Mouse (Mus musculus) midbrain, embryonic 16.5 days (tissue): ENCODE measurements around the gene D3Ertd254e. TPM values are rescaled to one million over a fixed set of nuclear protein-coding genes. Genes with fewer than 3 reads are reported as not detected.

Experiments
- ATAC-seq: fragments of 200-750 bp; cut with Nextera tagmentation; 2 replicates; pipeline ENCODE4 v1.8.0; 2017; ENCODE audit warnings: moderate TSS enrichment
- H3K27ac ChIP-seq: fragments of 300-500 bp; sonication (generic); 2 replicates; pipeline ENCODE4 v1.5.1; 2014; ENCODE audit warnings: mild to moderate bottlenecking, low read length, mixed read lengths
- H3K27me3 ChIP-seq: fragments of 300-500 bp; sonication (generic); 2 replicates; pipeline ENCODE4 v1.6.1; 2014; ENCODE audit warnings: low read depth, low read length, mixed read lengths; ENCODE audit not compliant: control insufficient read depth, insufficient read depth
- H3K36me3 ChIP-seq: fragments of 300-500 bp; sonication (generic); 2 replicates; pipeline ENCODE4 v1.6.1; 2014; ENCODE audit warnings: mild to moderate bottlenecking, low read length, moderate library complexity, mixed read lengths; ENCODE audit not compliant: control insufficient read depth, insufficient read depth
- H3K4me1 ChIP-seq: fragments of 300-500 bp; sonication (generic); 2 replicates; pipeline ENCODE4 v1.6.1; 2014; ENCODE audit warnings: mild to moderate bottlenecking, low read length, mixed read lengths; ENCODE audit not compliant: control insufficient read depth, insufficient read depth
- H3K4me2 ChIP-seq: fragments of 300-500 bp; sonication (generic); 2 replicates; pipeline ENCODE4 v1.6.1; 2014; ENCODE audit warnings: mild to moderate bottlenecking, low read length, mixed read lengths
- H3K4me3 ChIP-seq: fragments of 300-500 bp; sonication (generic); 2 replicates; pipeline ENCODE4 v1.5.1; 2014; ENCODE audit warnings: low read depth, mild to moderate bottlenecking, low read length, moderate library complexity, mixed read lengths
- H3K9ac ChIP-seq: fragments of 300-500 bp; sonication (generic); 2 replicates; pipeline ENCODE4 v1.6.1; 2014; ENCODE audit warnings: low read depth, low read length, mixed read lengths
- H3K9me3 ChIP-seq: fragments of 300-500 bp; sonication (generic); replicated peaks from 2 replicates; pipeline ENCODE4 v1.6.1; 2014; ENCODE audit warnings: mild to moderate bottlenecking, low read length, mixed read lengths; ENCODE audit not compliant: control insufficient read depth, poor library complexity, severe bottlenecking
- WGBS: fragments of 180-500 bp; shearing (Covaris S2); extraction: QIAGEN DNeasy Blood & Tissue Kit; methylation state at CpG from one replicate; pipeline ENCODE4 v1.1.7; 2014; 5-methylcytosine and 5-hydroxymethylcytosine counted together
- polyA plus RNA-seq: library from polyadenylated mRNA; unstranded; fragments of >200 nt; fragmentation: Nextera tagmentation; extraction: Ambion mirVana; gene quantifications from 2 replicates; pipeline ENCODE4 v1.2.1, GENCODE M21; 2015

Gene D3Ertd254e
- polyA plus RNA-seq, 1 experiment from 2014 or later: 16.7 TPM

DNA sequence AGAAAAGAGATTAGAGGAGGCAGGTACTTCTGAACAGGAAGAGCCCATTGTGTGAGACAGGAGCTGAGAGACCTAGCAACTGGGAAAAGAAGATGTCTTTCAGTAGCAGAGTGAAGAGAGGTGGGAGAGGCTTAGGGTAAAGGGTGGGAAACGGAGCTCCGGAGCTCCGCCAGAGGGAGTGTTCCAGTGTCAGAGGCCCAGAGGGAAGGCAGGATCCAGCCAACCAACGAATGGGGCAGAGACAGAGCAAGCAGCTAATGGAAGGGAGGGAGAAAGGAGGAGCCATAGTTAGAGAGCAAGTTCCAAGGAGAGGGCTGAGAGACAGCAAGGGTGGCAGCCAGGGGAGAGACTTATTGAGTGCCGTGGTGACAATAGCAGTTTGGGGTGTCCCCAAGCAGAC is 4.5 kb downstream of the D3Ertd254e start:
- 18% methylated on average over 5 of the region's 5 CpGs for WGBS
- H3K27me3 ChIP-seq: no peaks in the 10 kb centered on the region
- H3K36me3 ChIP-seq: peaks cover 9% of the 10 kb centered on the region
- H3K9me3 ChIP-seq: 0 out of 2 replicates have a peak, but pooled peaks cover 5% of the 10 kb centered on the region
- H3K9ac ChIP-seq: no peak overlapping the region
- ATAC-seq: no peak
- H3K4me2 ChIP-seq: no peak overlapping the region
- H3K4me1 ChIP-seq: peaks cover 22% of the 10 kb centered on the region
- no peak overlapping the region for H3K27ac ChIP-seq
- no peak overlapping the region for H3K4me3 ChIP-seq

DNA sequence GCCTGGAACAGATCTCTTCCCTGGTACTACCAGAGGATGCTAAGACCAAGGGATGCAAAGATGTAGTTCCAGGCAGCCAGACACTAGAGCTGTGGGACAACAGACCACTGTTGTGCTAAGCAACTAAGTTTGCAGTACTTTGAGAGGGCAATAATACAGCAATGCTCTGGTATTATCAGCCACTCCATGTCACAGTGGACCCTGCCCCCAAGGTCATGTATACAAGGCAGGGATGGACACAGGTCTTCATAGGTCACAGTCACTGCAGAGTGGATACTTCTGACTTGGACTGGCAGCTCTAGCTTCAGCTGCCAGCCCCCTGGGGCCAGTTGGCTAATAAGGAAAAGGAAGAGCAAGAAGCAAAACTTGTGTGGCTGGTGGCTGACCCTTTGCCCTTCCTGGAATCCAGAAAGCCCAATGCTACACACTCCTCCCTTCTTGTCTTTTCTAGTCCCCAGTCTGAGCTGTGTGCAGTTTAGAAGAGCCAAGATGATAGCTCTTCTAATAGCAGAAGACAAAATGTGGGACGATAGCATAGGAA is 19.9 kb downstream of the D3Ertd254e start:
- WGBS: 97% methylated on average over 1 of the region's 1 CpGs
- Histone ChIP-seq H3K9me3 (no peaks in the 10 kb centered on the region), H3K27me3 (no peaks in the 10 kb centered on the region), H3K4me2 (no peak overlapping the region), H3K4me1 (no peaks in the 10 kb centered on the region), H3K4me3 (no peak overlapping the region), H3K36me3 (peaks cover 27% of the 10 kb centered on the region), H3K27ac (no peak overlapping the region), H3K9ac (no peak overlapping the region)
- no peak for ATAC-seq

DNA sequence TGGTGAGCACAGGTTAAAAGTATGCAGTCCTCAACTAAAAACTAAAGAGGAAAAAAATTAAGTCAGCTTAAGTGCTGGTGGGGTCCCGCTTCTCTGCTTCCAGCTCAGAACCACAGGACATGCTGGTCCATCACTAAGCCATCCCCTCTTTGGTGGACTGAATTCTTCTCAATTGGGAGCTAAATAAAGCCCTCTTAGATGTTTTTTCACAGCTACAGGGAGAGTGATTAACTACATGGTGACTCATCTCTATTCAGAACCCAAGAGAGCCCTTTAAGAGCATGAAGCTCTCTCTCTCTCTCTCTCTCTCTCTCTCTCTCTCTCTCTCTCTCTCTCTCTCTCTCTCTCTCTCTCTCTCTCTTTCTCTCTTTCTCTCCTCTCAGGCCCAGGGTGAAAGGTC is 20.5 kb downstream of the D3Ertd254e start:
- Histone ChIP-seq H3K9ac (no peak overlapping the region), H3K9me3 (no peaks in the 10 kb centered on the region), H3K27me3 (no peaks in the 10 kb centered on the region), H3K27ac (no peak overlapping the region), H3K4me1 (no peaks in the 10 kb centered on the region), H3K4me3 (no peak overlapping the region), H3K36me3 (peaks cover 21% of the 10 kb centered on the region), H3K4me2 (no peak overlapping the region)
- WGBS: 100% methylated on average over 1 of the region's 1 CpGs
- no peak for ATAC-seq

DNA sequence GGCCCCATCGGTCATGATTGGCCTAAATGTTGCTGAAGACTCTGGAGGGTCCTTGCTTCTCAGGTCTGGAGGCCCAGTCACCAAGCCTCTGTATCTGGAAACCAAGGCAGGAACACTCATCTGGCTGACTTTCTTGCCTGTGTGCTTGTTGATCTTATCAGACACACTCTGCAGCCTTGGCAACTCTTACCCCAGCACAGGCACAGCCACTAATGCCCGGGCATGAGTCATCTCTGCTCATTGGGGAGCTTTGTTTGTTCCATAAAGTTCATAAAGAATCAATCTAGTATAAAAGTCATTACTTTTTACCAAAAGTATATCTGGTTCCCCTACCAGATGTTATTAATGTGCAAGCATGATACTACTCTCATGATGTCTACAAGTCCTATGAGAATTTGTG is 22.9 kb downstream of the D3Ertd254e start:
- ATAC-seq: no peak

DNA sequence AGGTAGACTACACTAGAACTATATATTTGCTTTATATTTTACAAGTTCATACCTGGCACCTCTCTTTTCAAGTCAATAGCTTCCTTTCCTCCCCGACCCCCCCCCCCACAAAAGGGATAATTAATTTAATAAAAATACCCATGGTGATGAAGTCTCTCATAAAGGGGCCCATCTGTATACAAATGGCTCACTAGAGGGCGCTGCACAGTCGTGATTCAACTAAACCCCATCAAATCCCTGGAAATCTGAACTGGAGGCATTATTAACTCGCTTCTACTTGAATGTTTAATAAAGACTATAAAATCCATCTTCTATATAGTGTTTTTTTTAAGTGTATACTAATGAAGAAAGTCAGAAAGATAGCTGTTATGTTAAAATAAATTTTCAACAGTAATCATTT is 30.7 kb downstream of the D3Ertd254e start:
- no peak overlapping the region for H3K9ac ChIP-seq
- no peak overlapping the region for H3K4me2 ChIP-seq
- H3K27me3 ChIP-seq: no peaks in the 10 kb centered on the region
- 9% methylated on average over 4 of the region's 4 CpGs for WGBS
- no peak for ATAC-seq
- H3K36me3 ChIP-seq: no peaks in the 10 kb centered on the region
- H3K27ac ChIP-seq: no peak overlapping the region
- no peaks in the 10 kb centered on the region for H3K9me3 ChIP-seq
- no peak overlapping the region for H3K4me3 ChIP-seq
- no peaks in the 10 kb centered on the region for H3K4me1 ChIP-seq

More for the DNA sequence above, 22.9 kb downstream of the D3Ertd254e start:
- no peak overlapping the region for H3K4me3 ChIP-seq
- H3K9ac ChIP-seq: no peak overlapping the region
- no peak overlapping the region for H3K27ac ChIP-seq
- WGBS: 100% methylated on average over 2 of the region's 2 CpGs
- no peak overlapping the region for H3K4me2 ChIP-seq
- no peaks in the 10 kb centered on the region for H3K9me3 ChIP-seq
- H3K36me3 ChIP-seq: peaks cover 6% of the 10 kb centered on the region
- no peaks in the 10 kb centered on the region for H3K4me1 ChIP-seq
- no peaks in the 10 kb centered on the region for H3K27me3 ChIP-seq

DNA sequence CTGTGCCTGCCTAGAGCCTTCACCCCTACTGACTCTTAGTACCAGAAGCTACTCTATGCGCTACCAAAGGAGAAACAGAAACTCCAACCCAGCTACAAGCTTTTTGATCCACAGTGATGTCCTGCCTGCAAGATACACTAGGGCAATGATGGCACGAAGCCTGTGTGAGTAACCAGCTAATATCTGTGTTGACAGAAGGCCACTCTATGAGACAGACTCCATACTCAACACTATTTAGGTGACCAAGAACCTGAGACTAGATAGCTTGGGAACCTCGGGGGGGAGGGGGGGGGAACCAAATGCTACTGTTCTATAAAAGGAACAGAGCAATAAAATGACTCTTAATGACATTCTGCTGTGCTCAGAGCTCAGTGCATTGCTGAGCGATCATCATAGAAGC is 35.7 kb downstream of the D3Ertd254e start:
- Histone ChIP-seq H3K4me2 (no peak overlapping the region), H3K9me3 (no peaks in the 10 kb centered on the region), H3K27me3 (no peaks in the 10 kb centered on the region), H3K27ac (no peak overlapping the region), H3K4me3 (no peak overlapping the region), H3K36me3 (no peaks in the 10 kb centered on the region), H3K9ac (no peak overlapping the region), H3K4me1 (no peaks in the 10 kb centered on the region)
- no peak for ATAC-seq
- WGBS: 91% methylated on average over 4 of the region's 4 CpGs

DNA sequence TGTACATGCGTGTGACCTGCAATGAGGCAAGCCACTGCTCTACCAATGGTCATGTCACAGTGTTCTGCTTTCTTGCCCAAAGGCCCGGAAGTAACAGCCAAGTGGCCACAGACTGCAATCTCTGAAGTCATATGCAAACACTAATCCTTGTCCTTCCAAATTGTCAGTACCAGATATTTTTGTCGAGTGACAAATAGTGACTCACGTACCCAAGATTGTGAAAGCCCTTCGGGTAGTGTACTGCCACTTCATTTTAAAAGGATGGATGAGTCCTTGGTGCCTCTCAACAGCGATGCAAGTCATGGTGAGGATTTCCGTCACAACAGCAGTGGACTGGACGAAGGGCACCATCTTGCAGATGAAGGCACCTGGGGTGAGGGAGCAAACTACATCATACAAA is 38.4 kb downstream of the D3Ertd254e start:
- H3K4me1 ChIP-seq: no peaks in the 10 kb centered on the region
- no peak overlapping the region for H3K4me2 ChIP-seq
- WGBS: 95% methylated on average over 8 of the region's 8 CpGs
- H3K27ac ChIP-seq: no peak overlapping the region
- no peaks in the 10 kb centered on the region for H3K9me3 ChIP-seq
- no peaks in the 10 kb centered on the region for H3K27me3 ChIP-seq
- no peak overlapping the region for H3K9ac ChIP-seq
- H3K36me3 ChIP-seq: no peaks in the 10 kb centered on the region
- no peak for ATAC-seq
- no peak overlapping the region for H3K4me3 ChIP-seq

DNA sequence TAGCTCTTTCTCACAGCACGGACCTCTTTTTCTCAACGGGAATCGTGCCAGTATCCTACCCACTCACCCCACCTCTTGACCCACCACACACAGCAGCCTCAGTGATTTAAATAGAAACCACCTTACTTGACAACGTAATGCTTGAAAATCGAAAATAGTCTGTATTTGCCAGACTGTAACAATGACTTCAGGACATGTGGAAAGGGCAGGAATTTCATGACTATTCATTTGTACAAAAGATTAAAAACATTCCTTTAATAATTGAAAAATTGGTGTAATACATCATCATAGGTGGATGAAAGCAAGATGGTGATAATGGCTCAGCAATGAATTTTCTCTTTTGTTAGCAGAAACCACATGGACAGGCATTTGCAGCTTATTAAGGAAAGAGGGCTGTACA is 50.3 kb downstream of the D3Ertd254e start:
- Histone ChIP-seq H3K4me1 (no peaks in the 10 kb centered on the region), H3K9ac (no peak overlapping the region), H3K27me3 (no peaks in the 10 kb centered on the region), H3K27ac (no peak overlapping the region), H3K9me3 (no peaks in the 10 kb centered on the region), H3K4me3 (no peak overlapping the region), H3K4me2 (no peak overlapping the region), H3K36me3 (no peaks in the 10 kb centered on the region)
- 57% methylated on average over 5 of the region's 5 CpGs for WGBS
- ATAC-seq: 0 out of 2 replicates have a peak, but pooled peaks have one; percentile 21

DNA sequence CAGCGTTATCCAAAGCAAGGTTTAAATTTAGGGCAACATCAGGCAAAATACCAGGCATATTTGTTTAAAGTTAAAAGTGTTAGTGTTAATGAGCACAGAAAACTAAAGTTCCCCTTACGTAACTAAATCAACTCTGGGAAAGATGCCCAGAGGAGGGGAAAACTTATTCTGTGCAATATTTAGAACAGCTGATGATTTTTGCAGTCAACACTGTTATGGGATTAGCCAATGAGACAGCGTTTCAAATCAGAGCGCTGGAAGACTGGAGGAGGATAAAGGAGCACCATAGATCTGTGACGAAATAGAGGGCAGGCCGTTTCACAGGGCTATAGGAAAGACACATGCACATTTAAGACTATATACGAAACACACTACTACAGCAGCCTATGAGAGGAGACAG is 52.1 kb downstream of the D3Ertd254e start:
- Histone ChIP-seq H3K36me3 (no peaks in the 10 kb centered on the region), H3K4me3 (no peak overlapping the region), H3K4me2 (no peak overlapping the region), H3K9me3 (no peaks in the 10 kb centered on the region), H3K27me3 (no peaks in the 10 kb centered on the region), H3K9ac (no peak overlapping the region), H3K4me1 (no peaks in the 10 kb centered on the region), H3K27ac (no peak overlapping the region)
- ATAC-seq: no peak; the same call in 1 of the 2 replicates
- WGBS: 75% methylated on average over 7 of the region's 7 CpGs
